Mouse (Mus musculus) granulocyte monocyte progenitor cell, adult 5-6 weeks (primary cell): ENCODE data around the gene Fnip1. TPM values are rescaled to one million over a fixed set of nuclear protein-coding genes. Genes with fewer than 3 reads are reported as not detected.

Experiments used
- ATAC-seq: replicated peaks from 2 replicates; pipeline ENCODE4 v1.8.0; 2016; ENCODE audit warnings: mild to moderate bottlenecking, moderate TSS enrichment, inconsistent platforms; ENCODE audit not compliant: poor library complexity, severe bottlenecking
- total RNA-seq, 2 experiments: library from RNA; stranded (forward) in 1 of 2; stranded (reverse) in 1 of 2; fragments of 200-712, 200-1000 nt in 1 of 2; fragments of >200 nt in 1 of 2; fragmentation: Nextera tagmentation in 1 of 2; gene quantifications; 2 replicates each; pipeline ENCODE4 v1.2.3; 2014 to 2017

Fnip1 gene
- total RNA-seq, 2 experiments from 2014 or later = 16.9 to 28.8 TPM

DNA sequence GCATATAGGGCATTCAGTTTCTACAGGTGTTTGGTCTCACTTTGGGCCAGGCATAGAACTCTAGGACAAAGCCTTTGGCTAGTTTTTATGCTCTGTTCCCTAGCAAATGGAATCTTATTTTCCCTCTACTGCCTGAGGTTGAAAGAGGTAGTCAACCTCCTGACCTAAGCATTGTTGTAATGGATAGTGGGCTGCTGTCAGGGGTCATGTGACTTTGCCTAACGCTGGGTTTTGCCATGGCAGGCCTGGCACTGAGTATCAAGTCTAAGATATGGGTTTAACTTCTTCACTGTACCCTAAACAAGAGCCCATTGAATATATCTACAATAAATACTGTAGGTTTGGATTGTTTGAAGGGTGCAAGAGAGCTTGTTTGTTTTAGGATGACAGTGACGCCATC lies 101.0 kb downstream of the Fnip1 start:
- ATAC-seq = no peak

DNA sequence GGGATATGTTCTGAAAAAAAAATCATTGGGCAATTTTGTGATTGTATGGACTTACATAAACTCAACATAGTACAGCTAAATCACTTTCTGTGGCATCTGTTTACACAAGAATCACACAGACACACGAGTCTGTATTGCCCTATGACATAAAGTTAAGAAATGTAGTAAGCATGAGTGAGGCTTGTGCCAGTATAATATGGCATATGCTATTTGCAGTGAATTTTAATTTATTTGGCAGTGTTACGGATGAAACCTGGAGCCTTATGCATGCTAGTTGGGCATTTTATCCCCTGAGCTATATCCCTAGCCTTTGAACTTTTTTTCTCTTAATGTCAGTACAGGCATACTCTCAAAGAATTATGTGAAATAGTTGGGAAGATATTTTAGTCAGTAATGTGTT lies 101.5 kb downstream of the Fnip1 start:
- ATAC-seq = no peak

GRCm38 (mm10) chr11:54540328-54540727 lies 102.3 kb downstream of the Fnip1 start:
- ATAC-seq = no peak

- ATAC-seq = no peak
Measured at GRCm38 (mm10) chr11:54542414-54542813, 104.4 kb downstream of the Fnip1 start.

DNA sequence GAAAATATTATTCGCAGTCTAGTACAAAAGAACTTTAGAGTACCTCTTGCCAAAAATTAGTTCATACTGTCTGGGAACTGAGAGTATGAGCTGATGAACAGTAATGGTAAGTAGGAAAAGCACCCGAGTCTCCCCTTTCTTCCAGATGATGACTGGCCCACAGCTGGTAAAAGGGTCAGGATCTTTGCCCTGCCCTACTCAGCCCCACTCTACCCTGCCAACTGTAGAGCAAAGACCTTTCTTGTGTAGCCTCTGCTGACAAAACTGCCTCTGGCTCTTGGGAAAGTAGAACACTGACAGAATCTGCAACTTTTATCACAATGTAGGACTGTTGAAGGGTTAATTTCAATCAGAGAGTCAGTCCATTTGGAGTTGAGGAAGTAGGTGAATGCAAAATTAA lies 117.0 kb downstream of the Fnip1 start:
- no peak for ATAC-seq

DNA sequence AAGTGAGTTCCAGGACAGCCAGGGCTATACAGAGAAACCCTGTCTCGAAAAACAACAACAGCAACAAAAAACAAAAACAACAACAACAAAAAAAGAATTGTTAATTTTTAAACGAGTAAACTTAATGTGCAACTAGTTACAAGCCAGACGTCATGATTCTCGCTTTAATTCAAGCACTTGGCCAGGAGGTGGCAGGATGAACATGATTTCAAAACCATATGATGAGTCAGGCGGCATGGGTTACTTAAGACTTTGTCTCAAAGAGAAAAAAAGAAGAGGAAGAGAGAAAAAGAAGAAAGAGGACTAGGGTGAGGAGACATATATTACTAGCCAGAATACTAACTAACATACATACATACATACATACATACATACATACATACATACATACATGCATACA lies 124.8 kb downstream of the Fnip1 start:
- ATAC-seq = peak; percentile 79

Other genes starting within 250 kb of the Fnip1 start
- not detected in 2 replicates for gene Csf2, start 188.5 kb upstream of the Fnip1 start, total RNA-seq (2014; fragmentation: Nextera tagmentation)
- not detected in 2 replicates for gene Csf2, start 188.5 kb upstream of the Fnip1 start, total RNA-seq (2017)
- gene Il3, start 170.9 kb upstream of the Fnip1 start, total RNA-seq (2014; fragmentation: Nextera tagmentation) = not detected in 2 replicates
- gene Il3, start 170.9 kb upstream of the Fnip1 start, total RNA-seq (2017) = not detected in 2 replicates
- not detected in 2 replicates for gene Acsl6, start 134.4 kb upstream of the Fnip1 start, total RNA-seq (2014; fragmentation: Nextera tagmentation)
- gene Acsl6, start 134.4 kb upstream of the Fnip1 start, total RNA-seq (2017) = not detected in 2 replicates
- gene Meikin, start 67.5 kb upstream of the Fnip1 start, total RNA-seq (2014; fragmentation: Nextera tagmentation) = not detected in 2 replicates
- gene Meikin, start 67.5 kb upstream of the Fnip1 start, total RNA-seq (2017) = not detected in 2 replicates
- 34.8 and 48.0 TPM in 2 replicates for gene Rapgef6, start 84.6 kb downstream of the Fnip1 start, total RNA-seq (2014; fragmentation: Nextera tagmentation)
- gene Rapgef6, start 84.6 kb downstream of the Fnip1 start, total RNA-seq (2017) = 47.3 and 58.0 TPM in 2 replicates